In genomic region chr17:35243086-35243485, GRCm38 (mm10) we compare ENCODE assay signal across 8 mouse cellular contexts. TPM values are rescaled to one million over a fixed set of nuclear protein-coding genes. Genes with fewer than 3 reads are reported as not detected.
A peak's percentile ranks its signal among the peaks of the same experiment; 100 is the strongest.
DNase-seq lines count a peak whose midpoint lies in the region; ATAC-seq and TF ChIP-seq lines count a peak whose summit lies in the region.

No protein-coding gene starts in this region.

- H3K9me3 ChIP-seq in liver, embryonic 16.5 days (replicated peaks; ENCODE audit: control insufficient read depth, low read length) = no peaks in the 10 kb centered on the region

- peak overlapping the region; percentile 98 for H3K27ac ChIP-seq in gastrocnemius, adult 2 months
- H3K27ac ChIP-seq in liver, embryonic 16.5 days (ENCODE audit: low read length) = peak overlapping the region; percentile 90

- peak overlapping the region; percentile 94 for H3K9ac ChIP-seq in liver, embryonic 16.5 days (ENCODE audit: low read depth, low read length)

- peaks cover 49% of the 10 kb centered on the region for H3K36me3 ChIP-seq in liver, embryonic 16.5 days (ENCODE audit: control insufficient read depth, insufficient read depth)

- peak; percentile 44 for DNase-seq in ovary, postnatal 36 days (ENCODE audit: low spot score)
- DNase-seq in ovary, adult 18-20 months (ENCODE audit: low spot score) = no peak
- peak; percentile 70 for DNase-seq in cerebellum, adult 9-10 months
- peak; percentile 70 for DNase-seq in gastrocnemius, adult 2 months
- peak; percentile 55 for DNase-seq in kidney, adult 11 months
- DNase-seq in retina, embryonic 14.5 days (ENCODE audit: low spot score) = peak; percentile 64
- no peak for DNase-seq in layer of hippocampus, adult 9-10 months (ENCODE audit: low spot score)

- TF ChIP-seq CTCF in gastrocnemius, adult 2 months (IDR thresholded peaks at IDR 0.05) = no peak

- intact Hi-C loops in gastrocnemius, adult 2 months (cut with DNase I) = loop anchor here (2.0 to 5.0 kb wide), 2 partner anchors 346 to 656 kb away; partner anchors contain the start of genes C2 and Ehmt2

- WGBS in liver, embryonic 16.5 days (ENCODE audit: insufficient replicate concordance) = 7% methylated on average over 16 of the region's 16 CpGs

- peaks cover 42% of the 10 kb centered on the region for H3K4me1 ChIP-seq in liver, embryonic 16.5 days (ENCODE audit: control insufficient read depth, low read depth, low read length)

- no peaks in the 10 kb centered on the region for H3K27me3 ChIP-seq in liver, embryonic 16.5 days (ENCODE audit: control insufficient read depth, insufficient read depth, low read depth, low read length)

- peak overlapping the region; percentile 98 for H3K4me3 ChIP-seq in gastrocnemius, adult 2 months
- peak overlapping the region; percentile 94 for H3K4me3 ChIP-seq in liver, embryonic 16.5 days (ENCODE audit: low read depth, low read length)

- no peak for ATAC-seq in liver, embryonic 16.5 days (ENCODE audit: low read depth)

- H3K4me2 ChIP-seq in liver, embryonic 16.5 days (ENCODE audit: low read depth, low read length) = peak overlapping the region; percentile 89

RNA-seq across cellular contexts. Expression of gene Ddx39b, which starts 1.5 kb away (rescaled TPM):
- total RNA-seq in gastrocnemius, adult 2 months (2021) = 10 to 100 TPM; 83.8 to 94.7 TPM
- polyA plus RNA-seq in liver, embryonic 16.5 days (2015; fragmentation: Nextera tagmentation; extraction: Ambion mirVana) = 128 and 133 TPM in 2 replicates

RNA-seq across cellular contexts. Expression of gene Nfkbil1, which starts 7.5 kb away (rescaled TPM):
- 1 to 10 TPM; 7.0 to 7.8 TPM for total RNA-seq in gastrocnemius, adult 2 months (2021)
- 2.8 and 2.9 TPM in 2 replicates for polyA plus RNA-seq in liver, embryonic 16.5 days (2015; fragmentation: Nextera tagmentation; extraction: Ambion mirVana)

RNA-seq across cellular contexts. Expression of gene Atp6v1g2, which starts 9.6 kb away (rescaled TPM):
- total RNA-seq in gastrocnemius, adult 2 months (2021) = 1 to 10 TPM; 1.9 to 2.0 TPM
- polyA plus RNA-seq in liver, embryonic 16.5 days (2015; fragmentation: Nextera tagmentation; extraction: Ambion mirVana) = 0.58 and 1.0 TPM in 2 replicates

RNA-seq across cellular contexts. Expression of gene H2-D1, which starts 19.4 kb away (rescaled TPM):
- total RNA-seq in gastrocnemius, adult 2 months (2021) = 10 to 100 TPM; 30.4 to 38.5 TPM
- polyA plus RNA-seq in liver, embryonic 16.5 days (2015; fragmentation: Nextera tagmentation; extraction: Ambion mirVana) = 98.3 and 107 TPM in 2 replicates

RNA-seq across cellular contexts. Expression of gene Gm16181, which starts 22.5 kb away (rescaled TPM):
- not detected for total RNA-seq in gastrocnemius, adult 2 months (2021)
- polyA plus RNA-seq in liver, embryonic 16.5 days (2015; fragmentation: Nextera tagmentation; extraction: Ambion mirVana) = not detected in 2 replicates

Comparison
In these comparisons a context has a peak if more than half of its experiments do, and no peak if none do; other contexts are left out.
1. DNase-seq: peak in ovary, postnatal 36 days (single experiment), cerebellum, adult 9-10 months (single experiment), gastrocnemius, adult 2 months (single experiment), kidney, adult 11 months (single experiment) and retina, embryonic 14.5 days (single experiment); none in ovary, adult 18-20 months (single experiment) and layer of hippocampus, adult 9-10 months (single experiment).